Mouse (Mus musculus): Measurements from ENCODE around the gene Cd300lf.

Gene Cd300lf

GRCm38 (mm10) chr11:115080886-115081285, 52.9 kb downstream of the Cd300lf start:
- in situ Hi-C loops (cut with MboI, MseI), result no loop called here

GRCm38 (mm10) chr11:115078680-115079079, 55.1 kb downstream of the Cd300lf start:
- in situ Hi-C loops (cut with MboI, MseI), result no loop called here

DNA sequence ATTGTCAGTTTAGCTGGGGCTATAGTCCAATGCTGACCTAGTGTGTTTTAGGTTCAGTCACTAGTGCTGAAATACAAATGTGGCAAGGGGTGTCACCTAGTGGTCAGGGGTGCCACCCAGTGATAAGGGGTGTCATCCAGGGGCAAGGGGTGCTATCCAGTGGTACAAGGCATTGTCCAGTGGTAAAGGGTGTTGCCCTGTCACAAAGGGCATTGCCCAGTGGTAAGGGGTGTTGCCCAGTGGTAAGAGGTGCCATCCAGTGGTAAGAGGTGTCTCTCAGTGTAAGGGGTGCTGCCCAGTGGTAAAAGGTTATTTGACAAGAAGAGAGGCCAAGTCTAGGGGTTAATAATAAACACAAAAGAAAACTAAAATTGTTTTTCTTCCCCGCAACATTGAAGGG, 56.4 kb downstream of the Cd300lf start:
- in situ Hi-C loops (cut with MboI, MseI), result no loop called here

DNA sequence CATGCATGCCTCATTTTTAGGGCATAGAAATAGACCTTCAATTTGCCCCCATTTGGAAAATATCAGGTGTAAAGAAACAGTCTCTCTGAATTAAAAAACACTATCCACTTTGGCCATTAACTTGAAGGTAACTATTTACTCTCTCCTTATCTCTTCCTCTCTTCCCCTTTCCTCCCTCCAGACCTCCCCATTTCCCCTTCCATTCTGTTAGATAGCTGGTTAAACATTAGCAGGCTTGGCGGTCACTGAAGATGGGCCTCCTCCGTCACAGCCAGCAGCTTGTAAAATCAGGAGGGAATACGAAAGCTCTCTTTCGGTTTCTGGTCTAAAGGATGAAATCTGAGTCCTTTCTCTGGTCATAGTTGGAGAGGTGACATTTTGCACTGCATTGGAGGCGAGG, 57.9 kb downstream of the Cd300lf start:
- in situ Hi-C loops (cut with MboI, MseI), result no loop called here

DNA sequence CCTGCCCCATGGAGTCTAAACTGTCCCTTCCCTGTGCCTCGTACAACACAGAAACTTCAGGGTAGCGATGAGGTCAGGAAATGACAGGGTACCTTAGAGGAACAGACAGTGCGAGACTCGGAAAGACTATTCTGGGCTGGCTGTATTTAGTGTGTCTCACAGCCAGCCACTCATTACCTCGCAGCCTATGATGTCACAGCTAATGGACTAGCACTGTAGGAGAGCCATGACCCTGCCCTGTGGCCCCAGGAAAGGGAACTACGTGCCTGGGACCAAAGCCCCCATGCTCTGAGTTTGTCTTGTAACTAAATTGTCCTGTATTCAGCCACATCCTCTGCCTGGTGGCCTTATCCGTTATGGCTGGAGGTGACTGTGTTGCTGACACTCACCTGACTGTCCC, 58.4 kb downstream of the Cd300lf start:
- in situ Hi-C loops (cut with MboI, MseI), result no loop called here

GRCm38 (mm10) chr11:115073002-115073401, 60.8 kb downstream of the Cd300lf start:
- in situ Hi-C loops (cut with MboI, MseI), result no loop called here

DNA sequence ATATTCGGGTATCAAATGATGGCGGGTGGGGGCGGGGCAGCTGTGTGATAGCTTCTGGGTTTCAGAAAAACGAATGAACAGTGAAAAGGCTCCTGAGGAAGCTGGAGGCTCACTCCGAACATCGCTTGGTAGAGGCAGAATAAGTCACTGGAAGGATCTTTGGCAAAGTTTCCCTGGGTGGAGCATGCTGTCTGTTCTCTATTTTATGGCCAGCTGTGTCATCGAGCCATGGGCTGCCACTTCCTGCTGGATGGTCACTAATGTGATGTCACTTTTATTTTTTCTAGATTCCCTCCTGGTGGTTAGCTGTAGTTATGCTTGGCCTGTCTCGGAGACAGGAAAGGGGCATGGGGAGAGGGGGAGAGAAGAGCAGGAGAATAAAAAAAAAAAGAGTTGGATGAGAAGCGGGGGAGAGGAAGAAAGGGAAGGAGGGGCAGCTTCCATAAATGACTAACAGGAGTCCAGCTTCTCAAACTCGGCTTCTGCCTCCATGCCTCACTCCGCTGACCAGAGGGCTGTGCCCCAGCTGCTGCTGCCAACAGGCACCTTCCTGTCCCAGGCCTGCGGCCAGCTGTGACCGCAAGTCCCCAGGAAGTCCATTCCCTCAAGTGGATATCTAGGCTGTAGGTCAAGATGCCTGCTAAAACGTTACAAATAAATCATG, 62.0 kb downstream of the Cd300lf start:
- in situ Hi-C loops (cut with MboI, MseI), result no loop called here

GRCm38 (mm10) chr11:115071015-115071551, 62.7 kb downstream of the Cd300lf start:
- in situ Hi-C loops (cut with MboI, MseI), result no loop called here

DNA sequence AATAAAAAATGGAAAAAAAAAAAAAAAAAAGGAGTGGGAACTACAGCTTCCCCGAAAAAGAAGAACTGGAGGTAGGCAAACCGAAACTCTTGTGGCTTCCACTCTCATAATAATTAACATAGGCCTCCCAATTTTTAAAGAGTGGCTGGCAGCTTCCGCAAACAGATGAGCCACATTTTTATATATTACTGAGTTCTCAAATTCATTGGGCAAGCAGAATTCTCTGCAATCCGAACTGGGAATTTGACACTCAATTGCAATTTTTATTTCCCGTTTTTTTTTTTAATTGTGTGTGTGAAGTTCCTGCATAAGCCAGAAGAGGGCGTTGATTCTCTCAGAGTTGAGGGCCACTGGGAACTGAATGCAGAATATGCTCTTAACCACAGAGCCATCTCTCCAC, 67.0 kb downstream of the Cd300lf start:
- in situ Hi-C loops (cut with MboI, MseI), result no loop called here
